Mouse (Mus musculus): ENCODE data around the gene Cyp2d26. TPM values are rescaled to one million over a fixed set of nuclear protein-coding genes. Genes with fewer than 3 reads are reported as not detected.

Cyp2d26 gene
- total RNA-seq (2023; ENCODE audit: inconsistent age): 0.42 TPM in 2 of 4 replicates, not detected in the others

DNA sequence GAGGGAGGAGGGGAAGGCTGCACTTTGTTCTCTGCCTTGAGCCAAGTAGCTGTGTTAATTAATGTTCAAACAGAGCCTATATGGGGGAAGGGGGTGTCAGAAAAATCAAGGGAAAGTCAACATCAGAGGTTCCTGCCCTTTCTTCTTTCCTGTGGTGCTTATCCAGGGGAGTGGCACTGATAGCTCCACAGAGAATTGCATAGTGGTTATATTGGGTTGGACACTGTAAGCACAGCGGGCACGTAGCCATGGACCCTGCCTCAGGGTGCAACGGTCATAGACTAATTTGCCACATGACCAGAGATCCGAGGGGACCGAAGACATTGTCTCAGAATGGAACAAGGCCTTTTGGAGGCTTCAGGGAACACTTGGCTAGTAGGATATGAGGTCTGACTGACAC is at the start of gene Cyp2d26:
Gene Cyp2d26 (minus strand): TSS at position 18 of the 400 bp plus-strand sequence.

GRCm38 (mm10) chr15:82763631-82764420 is 30.3 kb downstream of the Cyp2d26 start, which contains the start of gene Cyp2d40:
TSS of gene Cyp2d40 (minus strand) at chr15:82764183.

Other genes with a start within 250 kb of the Cyp2d26 start
- gene Cyp2d12, start 239.2 kb downstream of the Cyp2d26 start, total RNA-seq (2023; ENCODE audit: inconsistent age): not detected in 4 replicates
- gene Cyp2d34, start 173.3 kb downstream of the Cyp2d26 start, total RNA-seq (2023; ENCODE audit: inconsistent age): not detected in 4 replicates
- gene Cyp2d40, start 30.1 kb downstream of the Cyp2d26 start, total RNA-seq (2023; ENCODE audit: inconsistent age): not detected in 4 replicates
- gene Tcf20, start 193.6 kb upstream of the Cyp2d26 start, total RNA-seq (2023; ENCODE audit: inconsistent age): 114 to 123 TPM (median 118 TPM) in 4 replicates
- gene Nfam1, start 239.0 kb upstream of the Cyp2d26 start, total RNA-seq (2023; ENCODE audit: inconsistent age): 35.5 to 40.4 TPM (median 38.0 TPM) in 4 replicates

Data from B cell, adult (primary cell).